Mouse (Mus musculus): Measurements from ENCODE around the gene Dnajc7. TPM values are rescaled to one million over a fixed set of nuclear protein-coding genes. Genes with fewer than 3 reads are reported as not detected.

Dnajc7 gene
- total and polyA plus RNA-seq, 2 experiments from 2014 or later: 67.1 to 234 TPM

GRCm38 (mm10) chr11:100613241-100613640, 6.7 kb downstream of the Dnajc7 start:
- DNase-seq (ENCODE audit: low spot score): peak; percentile 73
- Histone ChIP-seq H3K4me2 (ENCODE audit: low read depth, low read length, poor library complexity, severe bottlenecking) (no peak overlapping the region), H3K9ac (replicated peaks; ENCODE audit: low read length, poor library complexity, severe bottlenecking) (no peak overlapping the region), H3K27ac (ENCODE audit: low read depth, low read length) (no peak overlapping the region), H3K9me3 (ENCODE audit: low read length) (no peaks in the 10 kb centered on the region), H3K4me1 (ENCODE audit: insufficient read depth, low read length) (peaks cover 4% of the 10 kb centered on the region), H3K36me3 (ENCODE audit: insufficient read depth, low read length) (no peaks in the 10 kb centered on the region), H3K4me3 (ENCODE audit: low read depth, low read length) (no peak overlapping the region), H3K27me3 (ENCODE audit: insufficient read depth, low read length) (no peaks in the 10 kb centered on the region)
- WGBS: 79% methylated on average over 3 of the region's 3 CpGs
- no peak for ATAC-seq (ENCODE audit: low FRiP score)
- no peak for TF ChIP-seq CTCF (IDR thresholded peaks at IDR 0.05)

- H3K9me3 ChIP-seq (ENCODE audit: low read length): no peaks in the 10 kb centered on the region
- H3K27me3 ChIP-seq (ENCODE audit: insufficient read depth, low read length): no peaks in the 10 kb centered on the region
- DNase-seq (ENCODE audit: low spot score) (peak; percentile 19), ATAC-seq (ENCODE audit: low FRiP score) (no peak)
- no peaks in the 10 kb centered on the region for H3K4me1 ChIP-seq (ENCODE audit: insufficient read depth, low read length)
- H3K27ac ChIP-seq (ENCODE audit: low read depth, low read length): no peak overlapping the region
- H3K4me3 ChIP-seq (ENCODE audit: low read depth, low read length): no peak overlapping the region
- no peaks in the 10 kb centered on the region for H3K36me3 ChIP-seq (ENCODE audit: insufficient read depth, low read length)
- H3K4me2 ChIP-seq (ENCODE audit: low read depth, low read length, poor library complexity, severe bottlenecking): no peak overlapping the region
- WGBS: 88% methylated on average over 6 of the region's 6 CpGs
- no peak; the same call in 1 of the 2 replicates for TF ChIP-seq CTCF (IDR thresholded peaks at IDR 0.05)
- no peak overlapping the region for H3K9ac ChIP-seq (replicated peaks; ENCODE audit: low read length, poor library complexity, severe bottlenecking)
Measured at GRCm38 (mm10) chr11:100611627-100612026, 8.3 kb downstream of the Dnajc7 start.

- DNase-seq (ENCODE audit: low spot score) (no peak), ATAC-seq (ENCODE audit: low FRiP score) (no peak)
- Histone ChIP-seq H3K4me3 (ENCODE audit: low read depth, low read length) (no peak overlapping the region), H3K27ac (ENCODE audit: low read depth, low read length) (peak overlapping the region; percentile 21; the same call in 1 of the 2 replicates), H3K4me2 (ENCODE audit: low read depth, low read length, poor library complexity, severe bottlenecking) (no peak overlapping the region), H3K36me3 (ENCODE audit: insufficient read depth, low read length) (no peaks in the 10 kb centered on the region), H3K27me3 (ENCODE audit: insufficient read depth, low read length) (no peaks in the 10 kb centered on the region), H3K4me1 (ENCODE audit: insufficient read depth, low read length) (no peaks in the 10 kb centered on the region), H3K9ac (replicated peaks; ENCODE audit: low read length, poor library complexity, severe bottlenecking) (no peak overlapping the region), H3K9me3 (ENCODE audit: low read length) (no peaks in the 10 kb centered on the region)
- WGBS: 80% methylated on average over 9 of the region's 9 CpGs
- no peak for TF ChIP-seq CTCF (IDR thresholded peaks at IDR 0.05)
Measured at GRCm38 (mm10) chr11:100609997-100610680, 9.8 kb downstream of the Dnajc7 start.

GRCm38 (mm10) chr11:100609355-100609996, 10.5 kb downstream of the Dnajc7 start:
- H3K4me3 ChIP-seq (ENCODE audit: low read depth, low read length): no peak overlapping the region
- H3K9me3 ChIP-seq (ENCODE audit: low read length): no peaks in the 10 kb centered on the region
- ATAC-seq (ENCODE audit: low FRiP score) (no peak), DNase-seq (ENCODE audit: low spot score) (peak; percentile 52)
- H3K36me3 ChIP-seq (ENCODE audit: insufficient read depth, low read length): no peaks in the 10 kb centered on the region
- H3K27me3 ChIP-seq (ENCODE audit: insufficient read depth, low read length): no peaks in the 10 kb centered on the region
- 81% methylated on average over 5 of the region's 5 CpGs for whole genome bisulfite sequencing
- H3K9ac ChIP-seq (replicated peaks; ENCODE audit: low read length, poor library complexity, severe bottlenecking): no peak overlapping the region
- H3K4me2 ChIP-seq (ENCODE audit: low read depth, low read length, poor library complexity, severe bottlenecking): no peak overlapping the region
- no peak for TF ChIP-seq CTCF (IDR thresholded peaks at IDR 0.05)
- peak overlapping the region; percentile 21; the same call in 1 of the 2 replicates for H3K27ac ChIP-seq (ENCODE audit: low read depth, low read length)
- no peaks in the 10 kb centered on the region for H3K4me1 ChIP-seq (ENCODE audit: insufficient read depth, low read length)

GRCm38 (mm10) chr11:100608796-100609195, 11.2 kb downstream of the Dnajc7 start:
- no peak for TF ChIP-seq CTCF (IDR thresholded peaks at IDR 0.05)
- WGBS: 63% methylated on average over 4 of the region's 4 CpGs
- no peak overlapping the region for H3K4me3 ChIP-seq (ENCODE audit: low read depth, low read length)

GRCm38 (mm10) chr11:100607121-100607520, 12.8 kb downstream of the Dnajc7 start:
- H3K4me2 ChIP-seq (ENCODE audit: low read depth, low read length, poor library complexity, severe bottlenecking): no peak overlapping the region

More at GRCm38 (mm10) chr11:100608796-100609195, 11.2 kb downstream of the Dnajc7 start:
- H3K36me3 ChIP-seq (ENCODE audit: insufficient read depth, low read length): no peaks in the 10 kb centered on the region
- H3K27me3 ChIP-seq (ENCODE audit: insufficient read depth, low read length): no peaks in the 10 kb centered on the region
- DNase-seq (ENCODE audit: low spot score): no peak
- ATAC-seq (ENCODE audit: low FRiP score): no peak
- no peaks in the 10 kb centered on the region for H3K4me1 ChIP-seq (ENCODE audit: insufficient read depth, low read length)
- H3K9me3 ChIP-seq (ENCODE audit: low read length): no peaks in the 10 kb centered on the region
- H3K9ac ChIP-seq (replicated peaks; ENCODE audit: low read length, poor library complexity, severe bottlenecking): no peak overlapping the region
- H3K27ac ChIP-seq (ENCODE audit: low read depth, low read length): no peak overlapping the region
- H3K4me2 ChIP-seq (ENCODE audit: low read depth, low read length, poor library complexity, severe bottlenecking): no peak overlapping the region

More at GRCm38 (mm10) chr11:100607121-100607520, 12.8 kb downstream of the Dnajc7 start:
- no peak for DNase-seq (ENCODE audit: low spot score)
- TF ChIP-seq CTCF (IDR thresholded peaks at IDR 0.05): no peak
- no peak overlapping the region for H3K4me3 ChIP-seq (ENCODE audit: low read depth, low read length)
- no peak for ATAC-seq (ENCODE audit: low FRiP score)
- H3K36me3 ChIP-seq (ENCODE audit: insufficient read depth, low read length): peaks cover 4% of the 10 kb centered on the region; the same call in 1 of the 2 replicates
- WGBS: 94% methylated on average over 6 of the region's 6 CpGs
- no peak overlapping the region for H3K9ac ChIP-seq (replicated peaks; ENCODE audit: low read length, poor library complexity, severe bottlenecking)
- no peaks in the 10 kb centered on the region for H3K27me3 ChIP-seq (ENCODE audit: insufficient read depth, low read length)
- H3K4me1 ChIP-seq (ENCODE audit: insufficient read depth, low read length): no peaks in the 10 kb centered on the region
- no peak overlapping the region for H3K27ac ChIP-seq (ENCODE audit: low read depth, low read length)
- no peaks in the 10 kb centered on the region for H3K9me3 ChIP-seq (ENCODE audit: low read length)
